Mouse (Mus musculus): ENCODE data around the gene Mup19.
A peak's percentile ranks its signal among the peaks of the same experiment; 100 is the strongest.
"Not testable (repeated sequence)": the region's sequence is repeated elsewhere in the genome, so short reads cannot be mapped to it uniquely, and the experiment has no call there.

Mup19 gene

GRCm38 (mm10) chr4:61782169-61782568 lies at the start of gene Mup19:
Gene Mup19 (minus strand): TSS chr4:61782269.
- not testable (repeated sequence) for DNase-seq (ENCODE audit: low spot score)

GRCm38 (mm10) chr4:61829211-61829610 lies 47.1 kb upstream of the Mup19 start:
- DNase-seq (ENCODE audit: low spot score) = no peak

- no peak for DNase-seq (ENCODE audit: low spot score)
Observed at GRCm38 (mm10) chr4:61823185-61823584, 41.1 kb upstream of the Mup19 start.

GRCm38 (mm10) chr4:61822541-61822940 lies 40.5 kb upstream of the Mup19 start:
- not testable (repeated sequence) for DNase-seq (ENCODE audit: low spot score)

GRCm38 (mm10) chr4:61815602-61816001 lies 33.5 kb upstream of the Mup19 start:
- no peak for DNase-seq (ENCODE audit: low spot score)

DNA sequence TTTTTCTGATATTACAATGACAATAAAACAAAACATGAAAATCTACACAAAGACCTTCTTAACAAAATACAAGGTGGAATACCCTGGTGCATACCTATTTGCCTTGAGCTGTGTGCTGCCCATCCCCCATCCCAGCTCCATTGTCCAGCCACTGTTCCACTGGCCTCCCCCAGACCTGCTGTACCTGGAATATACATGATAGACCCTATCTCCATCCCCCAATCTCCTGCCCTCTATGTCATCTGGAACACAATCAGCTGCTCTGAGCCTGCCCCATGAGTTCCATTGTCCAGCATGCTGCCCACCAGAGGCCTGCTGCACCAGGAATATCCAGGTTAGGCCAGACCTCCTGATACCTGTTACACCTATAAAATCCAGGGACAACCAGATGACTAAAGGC lies 31.4 kb upstream of the Mup19 start:
- no peak for DNase-seq (ENCODE audit: low spot score)

DNA sequence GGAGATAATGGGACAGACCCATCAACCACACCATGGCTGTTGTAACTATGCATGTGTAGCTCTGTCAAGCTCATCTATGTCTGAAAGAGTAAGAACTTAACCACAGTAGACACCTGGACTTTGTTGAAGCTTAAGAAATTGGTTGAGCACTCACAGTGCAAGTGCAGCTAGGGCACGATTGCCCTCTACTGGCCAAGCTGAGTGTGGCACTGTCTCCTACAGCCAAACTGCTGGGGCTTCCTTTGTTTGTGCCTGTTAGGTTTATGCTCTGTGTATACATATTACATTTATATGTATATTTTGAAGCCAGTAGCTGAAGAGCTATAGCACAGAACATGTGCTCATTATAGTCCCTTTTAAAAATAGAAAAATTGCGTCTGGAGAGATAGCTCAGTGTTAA lies 29.1 kb upstream of the Mup19 start:
- DNase-seq (ENCODE audit: low spot score) = peak; percentile 39

DNA sequence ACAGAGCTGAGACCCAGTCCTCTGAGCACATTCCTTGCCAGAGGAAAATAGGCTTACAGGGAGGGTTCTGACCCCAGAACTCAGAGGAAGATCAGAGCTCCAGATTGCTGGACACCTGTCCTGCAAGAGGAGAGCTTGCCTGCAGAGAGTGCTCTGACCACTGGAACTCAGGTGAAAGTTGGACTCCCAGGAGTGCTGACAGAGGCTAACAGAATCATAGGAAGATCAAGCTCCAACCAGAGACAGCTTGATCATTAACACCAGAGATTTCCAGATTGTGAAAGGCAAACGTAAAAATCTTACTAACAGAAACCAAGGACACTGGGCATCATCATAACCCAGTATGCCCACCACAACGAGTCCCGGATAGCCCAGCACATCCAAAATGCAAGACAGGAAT lies 26.9 kb upstream of the Mup19 start:
- DNase-seq (ENCODE audit: low spot score) = not testable (repeated sequence)

DNA sequence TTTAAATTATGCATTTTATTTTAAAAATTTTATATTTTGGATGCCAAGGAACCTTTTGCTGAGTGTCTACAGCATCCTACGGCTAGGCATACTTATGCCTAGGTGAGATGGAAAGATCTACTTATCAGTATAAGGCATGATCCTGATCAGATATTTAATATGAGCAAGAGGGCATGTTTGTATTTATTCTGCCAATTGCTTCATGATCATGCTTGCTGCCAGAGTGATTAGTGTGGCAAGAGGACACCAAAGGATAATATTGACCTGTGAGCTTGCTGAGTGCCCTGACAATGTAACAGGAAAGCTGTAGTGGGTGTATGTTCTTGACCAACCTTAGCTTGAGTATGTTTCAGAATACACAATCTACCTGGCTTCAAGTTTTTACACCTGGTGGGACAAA lies 7.6 kb upstream of the Mup19 start:
- not testable (repeated sequence) for DNase-seq (ENCODE audit: low spot score)

DNA sequence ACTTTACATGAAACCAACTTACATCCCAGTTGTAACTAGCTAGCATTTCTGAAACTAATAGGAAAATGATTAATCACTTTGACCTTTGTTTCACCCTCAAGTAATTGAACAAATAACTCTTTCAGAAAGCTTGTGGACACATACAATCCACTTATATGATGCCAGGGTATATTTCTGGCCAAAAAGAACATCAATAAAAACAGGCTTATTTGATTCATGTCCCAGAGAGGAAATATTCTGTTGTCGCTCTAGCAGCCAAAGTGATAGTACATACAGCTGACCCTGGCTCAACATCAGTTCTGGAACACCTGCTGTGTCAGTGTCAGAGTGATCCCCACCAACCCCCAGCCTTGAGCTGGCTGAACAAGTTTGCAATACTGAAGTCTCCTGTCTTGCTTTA lies 2.2 kb upstream of the Mup19 start:
- not testable (repeated sequence) for DNase-seq (ENCODE audit: low spot score)
